Comparison of ENCODE assay signal across 8 mouse cellular contexts in the genomic region with DNA sequence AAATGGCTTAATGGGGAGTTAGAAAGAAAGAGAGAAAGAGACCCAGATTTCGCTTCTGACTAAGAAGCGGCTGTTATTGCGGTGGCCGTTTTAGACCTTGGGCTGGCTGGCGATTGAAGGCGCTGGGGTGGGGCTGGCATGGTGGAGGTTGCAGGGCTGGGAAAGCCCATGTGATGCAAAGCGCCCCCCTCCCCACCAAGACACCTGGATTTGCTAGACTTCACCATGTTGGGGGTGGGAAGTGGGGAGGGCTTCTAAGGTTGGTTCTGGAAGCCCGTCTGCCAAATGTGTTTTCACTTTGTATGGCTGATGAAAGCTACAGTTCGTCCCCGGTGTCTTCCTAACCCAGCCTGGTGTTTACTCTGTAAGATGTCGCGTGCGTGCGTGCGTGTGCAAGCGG. TPM values are rescaled to one million over a fixed set of nuclear protein-coding genes. Genes with fewer than 3 reads are reported as not detected.
A peak's percentile ranks its signal among the peaks of the same experiment; 100 is the strongest.
DNase-seq lines count a peak whose midpoint lies in the region; ATAC-seq and TF ChIP-seq lines count a peak whose summit lies in the region.

No protein-coding gene starts in this region.

- no peak for TF ChIP-seq EP300 in liver, postnatal 0 days (IDR thresholded peaks at IDR 0.05; ENCODE audit: low read depth)

- no peak overlapping the region for H3K27ac ChIP-seq in liver, embryonic 12.5 days
- H3K27ac ChIP-seq in liver, postnatal 0 days (ENCODE audit: low read depth), result no peak overlapping the region
- no peak overlapping the region for H3K27ac ChIP-seq in embryonic facial prominence, embryonic 11.5 days (replicated peaks; ENCODE audit: low read depth, low read length)
- no peak overlapping the region; the same call in 1 of the 2 replicates for H3K27ac ChIP-seq in hindbrain, postnatal 0 days
- no peak overlapping the region for H3K27ac ChIP-seq in neural tube, embryonic 14.5 days (ENCODE audit: low read depth, low read length)

- DNase-seq in liver, postnatal 0 days, result no peak
- peak; percentile 43 for DNase-seq in embryonic facial prominence, embryonic 11.5 days (ENCODE audit: low spot score)
- no peak for DNase-seq in hindbrain, postnatal 0 days (ENCODE audit: low spot score)
- DNase-seq in right cerebral cortex, postnatal 36 days (ENCODE audit: low spot score in 2 of 2), result no peak
- DNase-seq in layer of hippocampus, postnatal 10 days (ENCODE audit: low spot score in 2 of 2), result no peak
- no peak for DNase-seq in ovary, postnatal 10 days (ENCODE audit: low spot score)

- no peaks in the 10 kb centered on the region for H3K36me3 ChIP-seq in liver, embryonic 12.5 days
- H3K36me3 ChIP-seq in liver, postnatal 0 days (replicated peaks; ENCODE audit: insufficient read depth, low read length), result no peaks in the 10 kb centered on the region
- no peaks in the 10 kb centered on the region for H3K36me3 ChIP-seq in embryonic facial prominence, embryonic 11.5 days (replicated peaks; ENCODE audit: control insufficient read depth, insufficient read depth, low read depth, low read length)
- no peaks in the 10 kb centered on the region for H3K36me3 ChIP-seq in hindbrain, postnatal 0 days (ENCODE audit: insufficient read depth, low read length)
- no peaks in the 10 kb centered on the region for H3K36me3 ChIP-seq in neural tube, embryonic 14.5 days (ENCODE audit: control insufficient read depth, insufficient read depth, low read length)

- peaks cover 64% of the 10 kb centered on the region for H3K27me3 ChIP-seq in liver, embryonic 12.5 days (replicated peaks)
- H3K27me3 ChIP-seq in liver, postnatal 0 days (ENCODE audit: insufficient read depth, low read length), result peaks cover 58% of the 10 kb centered on the region
- peaks cover 3% of the 10 kb centered on the region; the same call in 1 of the 2 replicates for H3K27me3 ChIP-seq in embryonic facial prominence, embryonic 11.5 days (ENCODE audit: control insufficient read depth, insufficient read depth, low read length)
- no peaks in the 10 kb centered on the region; the same call in 1 of the 2 replicates for H3K27me3 ChIP-seq in hindbrain, postnatal 0 days (ENCODE audit: insufficient read depth, low read length)
- H3K27me3 ChIP-seq in neural tube, embryonic 14.5 days (ENCODE audit: control insufficient read depth, insufficient read depth, low read length), result no peaks in the 10 kb centered on the region; the same call in 1 of the 2 replicates

- no peaks in the 10 kb centered on the region for H3K4me1 ChIP-seq in liver, embryonic 12.5 days
- no peaks in the 10 kb centered on the region for H3K4me1 ChIP-seq in liver, postnatal 0 days (ENCODE audit: insufficient read depth)
- 0 out of 2 replicates have a peak, but pooled peaks cover 4% of the 10 kb centered on the region for H3K4me1 ChIP-seq in embryonic facial prominence, embryonic 11.5 days (ENCODE audit: control insufficient read depth, insufficient read depth, low read length)
- H3K4me1 ChIP-seq in hindbrain, postnatal 0 days (ENCODE audit: insufficient read depth, low read length), result no peaks in the 10 kb centered on the region
- peaks cover 7% of the 10 kb centered on the region; the same call in 1 of the 2 replicates for H3K4me1 ChIP-seq in neural tube, embryonic 14.5 days (ENCODE audit: control insufficient read depth, insufficient read depth, low read length)

- no peak overlapping the region for H3K9ac ChIP-seq in liver, embryonic 12.5 days
- H3K9ac ChIP-seq in liver, postnatal 0 days (replicated peaks), result no peak overlapping the region
- peak overlapping the region; percentile 61 for H3K9ac ChIP-seq in embryonic facial prominence, embryonic 11.5 days (replicated peaks; ENCODE audit: low read length)
- H3K9ac ChIP-seq in hindbrain, postnatal 0 days (replicated peaks; ENCODE audit: low read length), result peak overlapping the region; percentile 51
- H3K9ac ChIP-seq in neural tube, embryonic 14.5 days (replicated peaks; ENCODE audit: low read depth, low read length), result peak overlapping the region; percentile 54

- ATAC-seq in liver, embryonic 12.5 days, result no peak
- no peak for ATAC-seq in liver, postnatal 0 days
- no peak for ATAC-seq in embryonic facial prominence, embryonic 11.5 days (replicated peaks; ENCODE audit: insufficient number of reproducible peaks, low FRiP score, low TSS enrichment, low read depth)
- ATAC-seq in hindbrain, postnatal 0 days, result 0 out of 2 replicates have a peak, but pooled peaks have one; percentile 15
- ATAC-seq in neural tube, embryonic 14.5 days (ENCODE audit: low read depth), result no peak

- H3K4me3 ChIP-seq in liver, embryonic 12.5 days, result no peak overlapping the region
- no peak overlapping the region for H3K4me3 ChIP-seq in liver, postnatal 0 days (ENCODE audit: low read depth, low read length)
- peak overlapping the region; percentile 68 for H3K4me3 ChIP-seq in embryonic facial prominence, embryonic 11.5 days (ENCODE audit: low read depth, low read length)
- peak overlapping the region; percentile 65 for H3K4me3 ChIP-seq in hindbrain, postnatal 0 days (ENCODE audit: low read length)
- H3K4me3 ChIP-seq in neural tube, embryonic 14.5 days (ENCODE audit: low read depth, low read length), result peak overlapping the region; percentile 60

- peak overlapping the region; percentile 24 for H3K4me2 ChIP-seq in liver, embryonic 12.5 days
- H3K4me2 ChIP-seq in liver, postnatal 0 days (ENCODE audit: low read depth, low read length), result no peak overlapping the region
- peak overlapping the region; percentile 88 for H3K4me2 ChIP-seq in embryonic facial prominence, embryonic 11.5 days (ENCODE audit: low read depth, low read length)
- H3K4me2 ChIP-seq in hindbrain, postnatal 0 days (ENCODE audit: low read depth, low read length), result peak overlapping the region; percentile 65
- H3K4me2 ChIP-seq in neural tube, embryonic 14.5 days (ENCODE audit: low read depth, low read length), result peak overlapping the region; percentile 73

- WGBS in liver, embryonic 12.5 days (ENCODE audit: insufficient replicate concordance), result 3% methylated on average over 16 of the region's 16 CpGs
- WGBS in liver, postnatal 0 days (ENCODE audit: insufficient replicate concordance), result 3% methylated on average over 16 of the region's 16 CpGs
- WGBS in embryonic facial prominence, embryonic 11.5 days, result under 1% methylated on average over 16 of the region's 16 CpGs
- under 1% methylated on average over 16 of the region's 16 CpGs for WGBS in hindbrain, postnatal 0 days
- WGBS in neural tube, embryonic 14.5 days, result 1% methylated on average over 16 of the region's 16 CpGs

- H3K9me3 ChIP-seq in liver, embryonic 12.5 days (replicated peaks), result no peaks in the 10 kb centered on the region; the same call in 1 of the 2 replicates
- no peaks in the 10 kb centered on the region for H3K9me3 ChIP-seq in liver, postnatal 0 days (ENCODE audit: low read length)
- no peaks in the 10 kb centered on the region for H3K9me3 ChIP-seq in embryonic facial prominence, embryonic 11.5 days (replicated peaks; ENCODE audit: control insufficient read depth, low read length)
- no peaks in the 10 kb centered on the region for H3K9me3 ChIP-seq in hindbrain, postnatal 0 days (ENCODE audit: low read length)
- no peaks in the 10 kb centered on the region for H3K9me3 ChIP-seq in neural tube, embryonic 14.5 days (ENCODE audit: control insufficient read depth, low read length)

- no peak for TF ChIP-seq CTCF in liver, postnatal 0 days (IDR thresholded peaks at IDR 0.05; ENCODE audit: low read depth)
- TF ChIP-seq CTCF in hindbrain, postnatal 0 days (IDR thresholded peaks at IDR 0.05; ENCODE audit: low read depth), result no peak

RNA-seq across cellular contexts. Expression of a gene that starts 1.6 kb away (rescaled TPM):
- 0.27 and 0.57 TPM in 2 replicates for polyA plus RNA-seq in liver, embryonic 12.5 days (2016; fragmentation: Nextera tagmentation; extraction: Ambion mirVana)
- polyA plus RNA-seq in liver, postnatal 0 days (2015; fragmentation: Nextera tagmentation; extraction: Ambion mirVana), result 0.02 and 0.04 TPM in 2 replicates
- polyA plus RNA-seq in embryonic facial prominence, embryonic 11.5 days (2014; fragmentation: Nextera tagmentation; extraction: Ambion mirVana), result 30.9 and 31.0 TPM in 2 replicates
- 46.0 and 52.7 TPM in 2 replicates for total RNA-seq in hindbrain, postnatal 0 days (2014; rRNA removed)
- polyA plus RNA-seq in hindbrain, postnatal 0 days (2015; fragmentation: Nextera tagmentation; extraction: Ambion mirVana), result 12.9 and 13.5 TPM in 2 replicates
- 9.4 and 16.0 TPM in 2 replicates for polyA plus RNA-seq in neural tube, embryonic 14.5 days (2014; fragmentation: Nextera tagmentation; extraction: Ambion mirVana)
- 1 to 10 TPM; 7.1 to 7.5 TPM for total RNA-seq in layer of hippocampus, postnatal 10 days (2021)

Comparison
In these comparisons a context has a peak if more than half of its experiments do, and no peak if none do; other contexts are left out.
1. H3K4me3 ChIP-seq: peak in embryonic facial prominence, embryonic 11.5 days (single experiment), hindbrain, postnatal 0 days (single experiment) and neural tube, embryonic 14.5 days (single experiment); none in liver, embryonic 12.5 days (single experiment) and liver, postnatal 0 days (single experiment).
2. H3K9ac ChIP-seq: peak in embryonic facial prominence, embryonic 11.5 days (single experiment), hindbrain, postnatal 0 days (single experiment) and neural tube, embryonic 14.5 days (single experiment); none in liver, embryonic 12.5 days (single experiment) and liver, postnatal 0 days (single experiment).